Mouse (Mus musculus) lung, postnatal 10 days (tissue): ENCODE measurements around the gene Omd.

Experiments used
- DNase-seq: peaks from one replicate; pipeline ENCODE4 v3.0.0; 2021

Omd gene

DNA sequence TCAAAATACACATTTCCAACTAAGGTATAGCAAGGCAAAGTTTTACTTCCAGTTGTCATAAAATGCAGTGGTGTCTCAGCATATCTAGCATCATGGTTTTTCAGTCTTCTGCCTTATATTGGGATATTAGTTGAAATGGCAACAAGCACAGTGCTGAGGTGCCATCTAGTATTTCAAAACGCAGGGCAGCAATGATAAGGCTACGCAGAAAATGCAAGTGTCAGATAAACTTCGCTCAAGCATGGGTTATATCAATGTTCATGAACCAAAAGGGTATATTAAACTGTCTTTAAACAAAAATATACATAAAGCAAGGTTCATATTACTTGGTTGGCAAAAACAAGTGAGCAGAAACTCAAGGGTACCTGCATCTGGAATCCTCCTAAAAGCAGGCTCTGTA lies 34.8 kb downstream of the Omd start:
- DNase-seq = no peak

DNA sequence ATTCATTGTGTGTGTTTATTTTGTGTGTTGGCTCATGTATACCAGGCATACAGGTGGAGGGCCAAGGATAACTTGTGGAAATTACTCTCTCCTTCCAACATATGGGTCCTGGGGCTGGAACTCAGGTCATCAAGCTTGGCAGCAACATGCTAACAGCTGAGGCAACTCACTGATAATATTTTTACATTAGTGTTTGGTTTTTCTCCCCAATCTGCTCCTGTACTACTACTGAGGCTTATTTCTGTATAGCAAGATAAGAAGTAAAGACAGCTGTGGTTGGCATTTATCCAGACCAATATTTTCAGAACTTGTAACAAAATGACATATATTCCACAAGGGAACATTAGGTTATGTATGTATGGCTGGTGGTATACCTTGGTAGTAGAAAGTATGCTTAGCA lies 36.1 kb downstream of the Omd start:
- DNase-seq = no peak

DNA sequence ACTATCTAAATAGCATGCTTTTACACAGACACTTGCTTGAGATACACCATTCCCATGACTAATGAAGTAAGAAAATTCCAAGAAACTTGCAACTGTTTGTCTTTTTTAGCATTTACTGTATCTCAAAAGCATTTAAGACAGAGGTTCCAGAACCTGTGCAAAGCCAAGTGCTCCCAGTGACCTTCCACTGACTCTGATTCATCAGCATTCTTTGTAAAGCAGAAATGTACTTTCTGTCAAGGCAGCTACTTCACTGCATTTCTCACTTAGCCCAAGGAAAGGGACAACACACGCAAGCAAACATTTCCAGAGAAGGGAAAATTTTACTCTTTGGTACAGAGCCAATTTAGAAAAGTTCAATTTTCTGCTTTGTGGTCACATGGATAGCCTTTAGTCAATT lies 41.0 kb downstream of the Omd start:
- peak; percentile 28 for DNase-seq

DNA sequence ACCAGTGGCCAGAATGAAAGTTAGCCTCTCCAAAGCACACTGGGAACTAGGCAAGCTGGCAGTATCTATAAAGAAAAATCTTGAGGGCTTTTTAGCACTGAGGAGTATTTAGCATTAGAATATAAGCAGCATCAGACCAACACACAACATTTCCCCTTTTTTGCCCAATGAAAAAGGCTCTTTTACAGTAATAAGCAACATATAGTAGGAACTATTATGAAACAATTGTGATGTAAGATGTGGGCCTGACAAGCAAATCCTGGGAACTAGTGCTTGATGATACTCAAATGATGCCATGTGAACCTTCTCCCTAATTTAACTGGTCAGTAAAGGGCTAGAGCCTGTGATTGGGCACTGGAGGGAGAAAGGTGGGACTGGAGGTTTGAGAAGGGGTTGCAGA lies 45.9 kb downstream of the Omd start:
- no peak for DNase-seq

DNA sequence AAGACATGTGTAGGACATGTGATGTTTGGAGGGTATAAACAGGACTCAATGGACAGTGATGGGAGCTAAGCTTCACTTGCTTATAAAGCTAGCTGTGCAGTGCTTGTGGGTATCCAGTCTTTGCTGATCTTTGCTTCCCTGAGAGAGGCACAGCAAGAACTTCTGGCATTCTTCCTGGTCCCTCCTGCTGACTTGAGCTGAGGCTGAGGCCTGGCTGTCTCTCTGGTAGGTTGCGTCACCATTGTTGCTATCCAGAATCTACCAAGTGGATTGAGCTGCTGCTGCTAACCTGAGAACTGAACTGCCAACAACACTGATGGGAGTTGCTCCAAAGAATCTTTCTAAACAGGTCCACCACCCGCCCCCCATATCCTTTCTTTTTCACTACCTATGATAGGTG lies 46.8 kb downstream of the Omd start:
- DNase-seq = no peak

DNA sequence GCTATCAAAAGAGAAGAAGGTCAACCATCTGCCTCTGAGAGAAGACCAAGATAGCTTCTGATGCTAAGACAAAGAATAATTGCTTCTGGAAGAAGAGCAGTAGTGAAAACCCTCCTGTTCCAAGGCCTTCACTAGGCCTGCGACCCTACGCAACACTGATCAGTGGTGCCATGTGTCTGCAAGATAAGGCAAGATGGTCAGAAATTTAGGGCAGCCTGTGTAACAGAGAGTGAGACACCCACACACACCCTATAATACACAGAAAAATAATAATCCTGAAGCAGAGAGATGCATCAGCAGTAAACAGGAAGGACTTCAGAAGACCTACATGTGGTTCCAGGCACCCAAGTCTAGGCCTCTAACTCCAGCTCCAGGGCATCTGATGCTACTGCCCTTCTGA lies 57.7 kb downstream of the Omd start:
- DNase-seq = no peak
